Mouse (Mus musculus) spleen, adult 2 months (tissue): Measurements from ENCODE around the gene Ube2l3.

Experiments
- CTCF ChIP-seq: fragments of 200-500 bp; IDR thresholded peaks from 2 replicates; pipeline ENCODE4 v1.5.1; 2011; ENCODE audit warnings: mild to moderate bottlenecking, inconsistent platforms; ENCODE audit not compliant: insufficient read depth, insufficient read length, insufficient replicate concordance; ENCODE audit errors: extremely low read depth
- POLR2A ChIP-seq: fragments of 200-500 bp; IDR thresholded peaks from 2 replicates; pipeline ENCODE4 v1.6.1; 2011; ENCODE audit warnings: low read depth, low read length, inconsistent platforms

- no peak for TF ChIP-seq CTCF
- TF ChIP-seq POLR2A: no peak
These were observed 14.6 kb upstream of the Ube2l3 start for GRCm38 (mm10) chr16:17216934-17217633.
